Mouse (Mus musculus) urinary bladder, adult 18-20 months (tissue): Measurements from ENCODE around the gene Tanc1.

Source experiments
- DNase-seq, 2 experiments: peaks; one replicate each; pipeline ENCODE4 v3.0.0; 2022; ENCODE audit warnings: low spot score in 2 of 2, mixed read lengths in 2 of 2

Tanc1 gene

GRCm38 (mm10) chr2:59791596-59791995 lies 179.8 kb downstream of the Tanc1 start:
- DNase-seq, result no peak

DNA sequence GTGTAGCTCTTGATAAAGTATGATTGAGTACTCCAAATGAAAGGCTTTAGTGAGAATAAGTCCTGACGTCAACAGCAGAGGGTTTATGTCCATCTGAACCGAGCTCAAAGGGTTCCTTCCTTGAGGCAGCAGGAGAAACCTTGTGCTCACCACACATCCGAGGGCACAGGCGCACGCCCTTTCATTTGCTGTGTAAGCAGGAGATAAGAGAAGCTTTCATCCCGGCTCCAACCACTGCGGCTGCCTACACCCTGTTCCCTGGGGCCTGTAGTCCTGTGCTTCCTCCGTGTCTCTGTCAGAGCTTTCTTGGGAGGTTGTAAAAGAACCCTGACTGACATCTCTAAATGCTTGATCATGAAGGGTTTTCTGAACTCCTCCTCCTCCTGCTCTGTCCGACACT lies 181.5 kb downstream of the Tanc1 start:
- no peak for DNase-seq

DNA sequence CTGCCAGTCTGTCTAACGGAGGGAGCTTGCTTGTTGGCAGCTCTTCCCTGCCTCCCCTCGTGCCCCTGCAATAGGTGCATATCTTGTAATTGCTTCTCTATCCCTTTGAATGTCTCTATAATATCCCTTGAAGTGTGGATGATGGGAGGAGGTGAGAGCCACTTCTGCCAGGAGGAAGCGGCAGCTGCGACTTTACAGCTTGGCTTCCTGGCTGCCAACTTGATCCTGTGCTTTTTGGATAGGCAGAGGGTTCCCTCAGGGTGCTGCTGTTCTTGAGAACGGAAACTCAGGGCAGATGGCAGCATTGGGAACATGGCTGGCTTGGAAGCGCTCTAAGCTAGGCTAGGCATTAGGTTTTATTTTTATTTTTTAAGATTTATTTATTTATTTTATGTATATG lies 183.0 kb downstream of the Tanc1 start:
- no peak for DNase-seq

- no peak for DNase-seq
Observed at GRCm38 (mm10) chr2:59798934-59799532, 187.2 kb downstream of the Tanc1 start.

DNA sequence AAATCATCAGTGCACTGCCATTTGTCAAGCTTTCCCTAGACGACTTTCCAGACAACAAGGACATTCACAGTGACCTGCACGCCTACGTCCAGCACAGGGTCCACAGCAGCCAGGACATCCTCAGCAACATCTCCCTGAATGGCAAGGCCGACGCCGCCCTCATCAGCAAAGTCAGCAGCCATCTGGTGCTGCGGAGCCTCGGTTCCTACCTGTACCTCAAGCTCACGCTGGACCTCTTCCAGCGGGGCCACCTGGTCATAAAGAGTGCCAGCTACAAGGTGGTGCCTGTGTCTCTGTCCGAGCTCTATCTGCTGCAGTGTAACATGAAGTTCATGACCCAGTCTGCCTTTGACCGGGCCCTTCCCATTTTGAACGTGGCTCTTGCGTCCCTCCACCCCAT lies 187.7 kb downstream of the Tanc1 start:
- no peak for DNase-seq

- DNase-seq, result no peak
Observed at GRCm38 (mm10) chr2:59800481-59801266, 188.8 kb downstream of the Tanc1 start.

DNA sequence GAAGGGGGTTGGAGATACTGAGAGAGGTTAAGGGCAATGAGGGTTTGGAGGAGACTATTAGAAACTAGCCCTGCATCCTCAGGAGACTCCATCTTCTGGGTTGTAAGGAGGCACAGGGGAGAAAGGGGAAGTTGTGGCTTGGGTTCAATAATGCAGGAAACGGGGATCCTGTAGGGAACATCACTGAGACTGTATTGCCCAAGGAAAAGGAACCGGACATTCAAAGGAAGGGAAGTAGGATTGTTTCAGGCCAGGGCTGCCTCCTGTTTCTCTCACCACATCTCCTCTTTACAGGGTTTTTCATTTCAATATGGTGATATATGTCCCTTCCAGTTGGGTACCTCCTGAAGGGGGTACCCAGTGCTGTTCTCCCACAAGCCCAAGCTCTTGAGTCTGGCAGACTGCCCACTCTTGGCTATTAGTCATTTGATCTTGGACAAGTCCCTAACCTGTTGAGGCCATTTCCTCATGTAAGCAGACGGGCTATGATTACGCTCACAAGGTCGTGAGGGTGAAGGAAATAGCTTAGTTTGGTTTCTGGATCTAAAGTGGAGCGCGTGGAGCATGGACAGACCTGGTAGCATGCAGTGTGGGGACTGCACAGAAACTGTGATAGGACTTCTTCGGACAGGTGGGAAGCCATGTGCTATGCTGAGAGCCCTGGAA lies 191.0 kb downstream of the Tanc1 start:
- DNase-seq, result peak in 1 of 2 experiments; percentile 24

GRCm38 (mm10) chr2:59805595-59805994 lies 193.8 kb downstream of the Tanc1 start:
- no peak for DNase-seq

- no peak for DNase-seq
Observed at GRCm38 (mm10) chr2:59806038-59806437, 194.2 kb downstream of the Tanc1 start.

- no peak for DNase-seq
Observed at GRCm38 (mm10) chr2:59808608-59809007, 196.8 kb downstream of the Tanc1 start.

GRCm38 (mm10) chr2:59810039-59810438 lies 198.2 kb downstream of the Tanc1 start:
- no peak for DNase-seq

- no peak for DNase-seq
Observed at GRCm38 (mm10) chr2:59811247-59811646, 199.4 kb downstream of the Tanc1 start.

GRCm38 (mm10) chr2:59812641-59813040 lies 200.8 kb downstream of the Tanc1 start:
- DNase-seq, result no peak

- no peak for DNase-seq
Observed at GRCm38 (mm10) chr2:59813457-59813856, 201.6 kb downstream of the Tanc1 start.

- DNase-seq, result no peak
Observed at GRCm38 (mm10) chr2:59814997-59815396, 203.2 kb downstream of the Tanc1 start.

DNA sequence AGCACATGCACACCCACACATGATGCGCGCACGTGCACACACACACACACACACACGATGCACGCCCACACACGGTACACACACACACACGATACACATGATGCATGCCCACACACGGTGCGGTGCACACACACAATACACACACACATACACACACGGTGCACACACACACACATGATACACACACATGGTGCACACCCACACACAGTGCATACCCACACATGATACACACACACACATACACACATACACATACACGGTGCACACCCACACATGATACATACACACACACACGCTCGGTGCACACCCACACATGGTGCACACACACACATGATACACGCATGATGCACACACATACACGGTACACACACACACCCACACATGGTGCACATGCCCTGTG lies 206.8 kb downstream of the Tanc1 start:
- no peak for DNase-seq

DNA sequence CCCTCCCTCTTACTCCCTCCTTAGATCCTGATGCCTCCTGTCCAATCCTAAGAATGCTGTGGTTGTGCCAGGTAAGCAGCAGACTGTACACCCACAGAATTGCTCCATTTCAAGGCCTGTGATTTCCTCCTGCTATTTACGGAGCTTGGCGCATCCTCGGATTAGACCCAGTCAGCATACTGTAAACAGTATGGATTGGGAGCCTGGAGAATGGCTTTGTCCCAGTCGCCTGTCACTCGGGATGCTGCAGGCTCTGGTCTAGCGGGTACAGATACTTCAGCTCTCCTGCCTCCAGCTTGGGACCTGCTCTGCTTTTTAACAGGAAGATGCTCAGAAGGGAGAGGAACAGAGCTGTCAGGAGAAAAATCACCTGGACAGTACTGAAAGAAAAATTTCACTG lies 207.6 kb downstream of the Tanc1 start:
- DNase-seq, result no peak

DNA sequence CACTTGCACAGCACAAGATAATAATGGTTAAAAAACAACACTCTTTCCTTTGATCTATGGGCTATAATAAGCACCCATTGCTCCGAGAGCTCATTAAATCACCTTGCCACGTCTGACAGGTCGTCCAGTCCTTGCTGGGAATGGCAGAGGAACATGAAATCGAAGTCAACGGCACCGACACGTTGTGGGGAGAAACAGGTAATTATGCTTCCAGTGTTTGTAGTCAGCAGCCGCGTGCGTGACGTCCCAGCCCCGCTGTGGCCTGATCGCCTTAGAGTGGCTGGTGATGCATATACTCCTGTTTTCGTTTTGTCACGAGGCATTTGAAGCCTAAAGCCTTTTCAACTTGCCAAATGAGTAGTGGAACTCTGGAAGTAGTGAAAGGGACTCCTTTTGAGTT lies 208.2 kb downstream of the Tanc1 start:
- DNase-seq, result no peak

GRCm38 (mm10) chr2:59821044-59821443 lies 209.2 kb downstream of the Tanc1 start:
- DNase-seq, result no peak

DNA sequence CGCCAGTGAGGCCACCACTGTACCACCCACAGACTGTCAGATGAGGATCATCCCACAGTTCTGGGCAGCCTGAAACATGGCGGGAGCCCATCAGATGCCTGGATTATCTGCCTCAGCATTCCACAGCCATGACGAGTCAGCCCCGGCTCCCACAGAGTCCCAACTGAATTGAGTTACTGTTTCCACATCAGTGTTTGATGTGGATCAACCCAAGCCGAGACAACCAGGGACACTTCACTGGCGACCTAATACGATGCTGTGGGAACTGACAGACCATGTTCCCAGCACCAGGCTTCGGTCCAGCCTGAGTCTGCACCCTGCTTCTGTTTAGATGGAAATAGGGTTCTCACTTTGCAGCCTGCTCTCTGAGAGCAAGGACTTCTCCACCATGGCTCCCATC lies 212.4 kb downstream of the Tanc1 start:
- DNase-seq, result peak in 1 of 2 experiments; percentile 29

GRCm38 (mm10) chr2:59825380-59825779 lies 213.5 kb downstream of the Tanc1 start:
- DNase-seq, result no peak

- DNase-seq, result no peak
Observed at GRCm38 (mm10) chr2:59828103-59828655, 216.3 kb downstream of the Tanc1 start.
